17 mouse cellular contexts compared by ENCODE assay signal in the genomic region with DNA sequence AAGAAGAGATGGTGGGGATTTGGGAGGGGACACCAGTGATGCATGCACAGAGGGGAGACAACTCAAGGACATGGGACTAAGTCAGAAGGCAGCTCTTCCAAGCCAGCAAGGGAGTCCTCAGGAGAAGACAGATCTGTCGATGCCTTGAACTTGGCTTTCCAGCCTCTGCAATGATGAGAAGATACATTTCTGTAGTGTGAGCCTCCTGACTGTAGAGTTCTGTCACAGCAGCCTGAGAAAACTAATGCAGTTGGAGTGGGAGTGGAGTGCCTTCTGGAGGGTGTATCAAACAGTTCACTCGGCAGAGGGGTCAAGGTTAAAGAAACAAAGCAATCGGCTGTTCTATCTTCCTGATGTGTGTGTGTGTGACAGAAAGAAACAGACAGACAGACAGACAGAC.
A peak's percentile ranks its signal among the peaks of the same experiment; 100 is the strongest.
DNase-seq lines count a peak whose midpoint lies in the region; ATAC-seq and TF ChIP-seq lines count a peak whose summit lies in the region.
"Had no signal": no experiment of that assay in that cellular context is flagged by ENCODE, and none has a peak within 500 bp of the region (broad histone marks: within the 10 kb centered on the region; RNA-seq: fewer than 3 reads in every experiment).

No protein-coding gene starts in this region.

- H3K36me3 ChIP-seq in heart, embryonic 14.5 days (ENCODE audit: control insufficient read depth, insufficient read depth, low read length) = no peaks in the 10 kb centered on the region
- no peaks in the 10 kb centered on the region for H3K36me3 ChIP-seq in kidney, postnatal 0 days (ENCODE audit: insufficient read depth, low read length)
- H3K36me3 ChIP-seq in kidney, adult 2 months (ENCODE audit: control insufficient read depth, insufficient read depth, low read length) = no peaks in the 10 kb centered on the region
- H3K36me3 ChIP-seq: limb, embryonic 10.5 days; liver, embryonic 12.5 days; midbrain, embryonic 10.5 days had no signal

- intact Hi-C loops in heart, postnatal 36 days (cut with DNase I) = loop anchor here (2.0 to 5.0 kb wide), 2 partner anchors 24 to 177 kb away; no protein-coding TSS in a partner anchor

- TF ChIP-seq POLR2A in kidney, adult 2 months (IDR thresholded peaks at IDR 0.05; ENCODE audit: low read depth, low read length) = no peak

- H3K27me3 ChIP-seq in heart, embryonic 14.5 days (ENCODE audit: control insufficient read depth, insufficient read depth, low read length) = no peaks in the 10 kb centered on the region
- no peaks in the 10 kb centered on the region for H3K27me3 ChIP-seq in kidney, postnatal 0 days (ENCODE audit: insufficient read depth, low read length)
- no peaks in the 10 kb centered on the region for H3K27me3 ChIP-seq in kidney, adult 2 months (replicated peaks; ENCODE audit: control insufficient read depth, insufficient read depth, low read length)
- H3K27me3 ChIP-seq: forebrain, embryonic 13.5 days; liver, embryonic 12.5 days had no signal

- no peak for TF ChIP-seq CTCF in kidney, postnatal 0 days (IDR thresholded peaks at IDR 0.05; ENCODE audit: low read depth)
- TF ChIP-seq CTCF in kidney, adult 2 months (conservative IDR thresholded peaks at IDR 0.05; ENCODE audit: insufficient read depth, insufficient read length, low read depth, low read length) = no peak

- WGBS in heart, embryonic 14.5 days = 41% methylated on average over 3 of the region's 3 CpGs
- 13% methylated on average over 3 of the region's 3 CpGs for WGBS in kidney, postnatal 0 days
- WGBS in kidney, adult 2 months = 23% methylated on average over 3 of the region's 3 CpGs

- H3K27ac ChIP-seq in heart, embryonic 14.5 days (replicated peaks in 1 of 2; ENCODE audit: control insufficient read depth in 1 of 2, insufficient read depth in 1 of 2, low read depth in 2 of 2, low read length in 2 of 2) = peak overlapping the region; percentile 6 to 51; a peak in 3 of 4 replicates
- H3K27ac ChIP-seq in kidney, postnatal 0 days = no peak overlapping the region
- no peak overlapping the region for H3K27ac ChIP-seq in kidney, adult 2 months (ENCODE audit: insufficient read depth, low read depth, low read length)
- H3K27ac ChIP-seq: forebrain, embryonic 13.5 days; limb, embryonic 10.5 days; liver, embryonic 12.5 days; midbrain, embryonic 10.5 days had no signal

- H3K4me2 ChIP-seq in heart, embryonic 14.5 days (ENCODE audit: low read length) = no peak overlapping the region
- H3K4me2 ChIP-seq in kidney, postnatal 0 days (ENCODE audit: low read length) = no peak overlapping the region
- H3K4me2 ChIP-seq: forebrain, embryonic 13.5 days; liver, embryonic 12.5 days had no signal

- H3K9me3 ChIP-seq in heart, embryonic 14.5 days (ENCODE audit: control insufficient read depth, low read length) = no peaks in the 10 kb centered on the region
- no peaks in the 10 kb centered on the region for H3K9me3 ChIP-seq in kidney, postnatal 0 days (replicated peaks; ENCODE audit: low read length)
- H3K9me3 ChIP-seq: forebrain, embryonic 13.5 days; limb, embryonic 10.5 days; liver, embryonic 12.5 days; midbrain, embryonic 10.5 days had no signal

- no peak overlapping the region for H3K4me3 ChIP-seq in heart, embryonic 14.5 days (ENCODE audit: control insufficient read depth in 1 of 2, insufficient read depth in 1 of 2, low read depth in 1 of 2, low read length in 2 of 2)
- H3K4me3 ChIP-seq in kidney, postnatal 0 days (replicated peaks; ENCODE audit: low read depth, low read length) = no peak overlapping the region
- H3K4me3 ChIP-seq in kidney, adult 2 months (ENCODE audit: insufficient read depth, low read depth, low read length) = no peak overlapping the region
- H3K4me3 ChIP-seq: forebrain, embryonic 13.5 days; limb, embryonic 10.5 days; liver, embryonic 12.5 days; midbrain, embryonic 10.5 days had no signal

- no peak overlapping the region for H3K9ac ChIP-seq in heart, embryonic 14.5 days (ENCODE audit: low read length)
- no peak overlapping the region for H3K9ac ChIP-seq in kidney, postnatal 0 days (ENCODE audit: low read depth, low read length)
- H3K9ac ChIP-seq: forebrain, embryonic 13.5 days; liver, embryonic 12.5 days had no signal

- ATAC-seq in heart, embryonic 14.5 days (ENCODE audit: insufficient number of reproducible peaks, insufficient read depth, low FRiP score, low read depth) = no peak
- no peak; the same call in 1 of the 2 replicates for ATAC-seq in kidney, postnatal 0 days (replicated peaks; ENCODE audit: low FRiP score, low read depth)
- ATAC-seq: activated CD4-positive, CD25-positive, alpha-beta regulatory T cell, adult 4 months; CD4-positive, CD25-positive, alpha-beta regulatory T cell, adult 4 months; forebrain, embryonic 13.5 days; inflammation-experienced regulatory T-cells, adult 6 months; liver, embryonic 12.5 days had no signal

- no peak for DNase-seq in heart, postnatal 36 days
- peak; percentile 62 for DNase-seq in kidney, postnatal 0 days (ENCODE audit: low spot score)
- DNase-seq in kidney, adult 2 months = no peak
- DNase-seq in ES-CJ7 (ENCODE audit: low read depth, low spot score) (peak; percentile 19), ZHBTc4 (ENCODE audit: low read depth, low spot score) (peak; percentile 33)
- DNase-seq in neural tube, embryonic 10.5 days (ENCODE audit: extremely low spot score, low spot score) = no peak
- DNase-seq: kidney, postnatal 36 days; lung, postnatal 10 days; thymus, postnatal 25 days had no signal

- H3K4me1 ChIP-seq in heart, embryonic 14.5 days (ENCODE audit: control insufficient read depth in 2 of 2, insufficient read depth in 2 of 2, low read length in 2 of 2) = peaks cover 12 to 25% of the 10 kb centered on the region in 2 experiments
- H3K4me1 ChIP-seq in kidney, postnatal 0 days (replicated peaks; ENCODE audit: insufficient read depth, low read length) = peaks cover 9% of the 10 kb centered on the region; the same call in 1 of the 2 replicates
- H3K4me1 ChIP-seq in kidney, adult 2 months (ENCODE audit: control insufficient read depth, insufficient read depth, low read length) = no peaks in the 10 kb centered on the region
- H3K4me1 ChIP-seq: liver, embryonic 12.5 days had no signal

Comparison
In these comparisons a context has a peak if more than half of its experiments do, and no peak if none do; other contexts are left out.
1. DNase-seq: peak in kidney, postnatal 0 days (single experiment), ES-CJ7 (single experiment) and ZHBTc4 (single experiment); none in heart, postnatal 36 days (0 of 2), kidney, adult 2 months (single experiment) and neural tube, embryonic 10.5 days (single experiment).
2. H3K27ac ChIP-seq: peak in heart, embryonic 14.5 days (2 of 2); none in kidney, postnatal 0 days (single experiment) and kidney, adult 2 months (single experiment).